ENCODE assay signal across 10 mouse cellular contexts in genomic region chr9:74870960-74871688, GRCm38 (mm10). TPM values are rescaled to one million over a fixed set of nuclear protein-coding genes. Genes with fewer than 3 reads are reported as not detected.
DNase-seq lines count a peak whose midpoint lies in the region; ATAC-seq lines count a peak whose summit lies in the region.
"Had no signal": no experiment of that assay in that cellular context is flagged by ENCODE, and none has a peak within 500 bp of the region (broad histone marks: within the 10 kb centered on the region; RNA-seq: fewer than 3 reads in every experiment).

No protein-coding gene starts in this region.

- peak; percentile 76 for ATAC-seq in megakaryocyte progenitor cell, adult 5-6 weeks (replicated peaks; ENCODE audit: poor library complexity)

- DNase-seq in heart, adult 18-20 months = peak; percentile 33 to 66
- DNase-seq in heart, adult 11 months = no peak
- DNase-seq in CD4-positive helper T cell, adult 2 months (ENCODE audit: low read depth, low spot score) = peak; percentile 31
- DNase-seq in adrenal gland, postnatal 36 days = peak; percentile 70 to 76
- peak; percentile 43 to 75 for DNase-seq in frontal cortex, postnatal 14 days (ENCODE audit: low spot score in 2 of 2)
- peak; percentile 68 for DNase-seq in layer of hippocampus, adult 9-11 months
- peak; percentile 65 for DNase-seq in thymus, postnatal 0 days (ENCODE audit: low spot score)

RNA-seq across cellular contexts. Expression of gene Onecut1, which starts 9.4 kb away (rescaled TPM):
- total RNA-seq in heart, adult 18-20 months (2021) = not detected
- total RNA-seq in adrenal gland, postnatal 36 days (2021) = under 1 TPM in 1 of 2 experiments, not detected in 1; 0.26 TPM
- not detected in 2 replicates for total RNA-seq in megakaryocyte progenitor cell, adult 5-6 weeks (2015)
- not detected in 2 replicates for total RNA-seq in megakaryocyte progenitor cell, adult 5-6 weeks (2017)
- not detected in 2 replicates for polyA plus RNA-seq in thymus, postnatal 0 days (2015; fragmentation: Nextera tagmentation; extraction: Ambion mirVana)
- polyA plus RNA-seq: embryonic facial prominence, embryonic 13.5 days; myocyte had no signal
